Mouse (Mus musculus): ENCODE data around the gene Znrf4. TPM values are rescaled to one million over a fixed set of nuclear protein-coding genes. Genes with fewer than 3 reads are reported as not detected.

Gene Znrf4
- total RNA-seq, 2 experiments from 2014 or later, result not detected

DNA sequence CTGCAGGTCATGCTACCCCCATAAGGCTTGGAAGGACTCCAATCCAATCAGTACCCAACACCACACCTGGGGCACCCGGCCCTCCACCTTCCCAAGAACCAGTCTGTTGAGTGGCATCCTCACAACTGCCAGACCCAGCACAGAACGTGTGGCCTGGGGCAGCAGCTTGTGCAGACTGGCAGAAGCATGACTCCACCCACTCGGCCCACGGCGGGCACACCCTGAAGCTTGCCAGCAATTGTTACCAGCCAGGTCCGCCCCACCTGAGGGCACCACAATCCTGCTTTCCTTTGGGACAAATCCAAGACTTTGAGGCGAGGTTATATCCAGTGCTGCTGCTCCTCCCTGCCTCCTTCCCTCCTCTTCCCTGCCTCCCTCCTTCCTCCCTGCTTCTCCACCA lies 47.4 kb downstream of the Znrf4 start:
- DNase-seq, result no peak

DNA sequence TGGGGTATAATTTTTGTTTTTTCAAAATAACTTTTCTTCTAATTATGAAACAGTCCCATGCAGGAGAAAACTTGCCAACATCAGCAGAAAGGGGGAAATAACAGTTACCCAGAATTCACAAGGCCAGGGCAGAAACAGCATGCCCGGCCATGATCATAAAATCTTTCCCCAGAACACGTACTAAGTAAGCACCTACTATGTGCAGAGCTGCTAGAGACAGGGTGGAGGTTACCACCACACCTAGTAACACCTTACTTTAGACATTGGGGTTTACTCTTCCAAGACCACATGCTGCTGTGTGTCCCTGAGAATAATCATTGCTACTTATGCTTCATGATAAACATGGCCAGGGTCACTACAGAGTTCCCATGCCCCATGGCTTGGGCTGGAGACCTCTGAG lies 47.9 kb downstream of the Znrf4 start:
- DNase-seq, result no peak

DNA sequence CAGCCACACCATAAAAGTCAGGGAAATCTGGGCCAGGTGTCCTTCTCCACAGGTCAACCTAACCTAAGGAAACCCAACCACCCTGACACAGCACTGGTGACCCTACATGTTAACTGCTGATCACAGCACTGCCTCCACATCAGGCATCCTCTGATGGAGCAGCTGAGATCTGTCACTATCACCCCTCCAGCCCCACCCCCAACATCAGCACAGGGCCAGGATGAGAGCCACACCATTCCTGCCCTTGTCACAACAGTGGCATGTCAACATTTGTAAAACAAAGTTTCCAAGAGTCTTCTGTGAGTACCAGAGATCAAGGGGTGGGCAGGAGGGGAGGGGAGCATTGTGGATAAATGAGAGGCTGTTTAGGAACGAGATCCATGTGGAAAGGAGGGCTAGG lies 48.7 kb downstream of the Znrf4 start:
- DNase-seq, result no peak

DNA sequence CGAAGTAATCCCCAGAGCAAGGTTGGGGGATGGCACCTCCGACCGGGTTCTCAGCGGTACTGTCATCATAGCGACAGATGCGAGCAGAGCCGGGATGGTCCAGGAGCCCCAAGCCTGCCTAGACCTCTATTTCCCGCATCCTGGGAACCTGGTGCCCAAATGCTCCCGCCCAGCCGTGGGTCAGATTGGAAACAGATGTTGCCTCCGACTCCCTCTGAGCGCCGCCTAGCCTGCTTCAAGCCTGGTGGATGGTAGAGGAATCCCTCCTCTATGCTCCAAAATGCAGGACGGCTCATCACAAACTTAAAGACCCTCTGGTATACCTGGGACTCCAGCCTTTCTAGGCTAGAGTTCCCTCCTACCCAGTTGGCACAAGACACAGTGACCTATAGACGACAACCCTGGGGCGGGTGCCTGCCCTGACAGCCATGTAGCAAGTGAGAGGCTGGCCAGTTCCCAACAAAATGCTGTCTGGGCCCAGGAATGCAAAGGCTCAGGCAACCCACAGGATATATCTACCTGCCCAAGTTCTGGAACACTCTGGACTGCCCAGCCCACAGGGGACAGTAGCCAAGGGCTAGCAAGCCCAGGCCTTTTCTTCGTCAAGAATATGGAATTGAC lies 49.3 kb downstream of the Znrf4 start:
- no peak for DNase-seq

DNA sequence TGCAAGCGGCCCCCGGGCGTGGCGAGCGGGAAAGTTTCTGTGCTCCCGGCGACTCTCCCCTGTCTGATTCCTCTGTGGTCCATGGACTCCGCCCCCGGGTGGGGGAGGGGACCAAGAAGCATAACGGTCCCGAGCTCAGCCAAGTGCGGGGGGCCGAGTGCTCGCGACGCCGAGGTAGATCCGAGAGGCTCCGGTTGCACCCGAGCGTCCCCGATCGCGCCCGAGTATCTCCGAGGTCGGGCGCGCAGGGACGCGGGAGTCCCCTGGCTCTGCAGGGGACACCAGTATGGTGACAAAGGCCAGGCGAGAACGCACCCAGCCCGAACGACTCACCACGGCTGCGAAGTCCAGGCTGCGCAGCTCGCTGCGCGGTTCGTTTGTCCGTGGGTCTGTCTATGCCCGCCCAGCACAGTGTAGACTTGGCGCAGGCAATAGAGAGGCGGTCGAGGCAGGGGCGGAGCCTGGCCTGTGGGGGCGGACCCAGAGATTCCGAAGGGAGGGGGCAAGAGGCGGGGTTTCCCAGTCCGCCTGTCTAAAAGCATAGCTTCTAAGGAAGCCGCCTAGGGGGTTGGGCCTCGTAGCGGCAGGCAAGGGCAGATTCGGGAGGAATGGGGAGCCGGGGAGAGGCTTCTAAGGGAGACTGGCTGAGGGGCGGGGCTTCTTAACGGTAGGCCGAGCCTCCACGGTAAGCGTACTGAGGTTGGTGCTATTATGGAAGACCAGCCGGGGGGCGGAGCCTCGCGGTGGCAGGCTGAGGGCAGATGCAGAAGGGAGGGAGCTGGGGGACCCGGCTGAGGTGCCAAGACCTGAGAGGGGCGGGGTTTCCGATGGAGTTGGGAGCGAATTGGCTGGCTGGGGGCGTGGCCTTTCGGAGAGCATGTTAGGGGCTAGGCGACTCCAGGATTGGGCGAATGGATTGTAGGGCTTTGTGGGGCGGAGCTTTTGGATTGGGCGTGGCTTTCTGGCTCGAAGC lies 50.2 kb downstream of the Znrf4 start:
- peak; percentile 99 for DNase-seq

Other genes with a start within 250 kb of the Znrf4 start
- gene Ticam1, start 235.6 kb downstream of the Znrf4 start, total RNA-seq (2021), result 1 to 10 TPM; 2.8 to 3.0 TPM
- 10 to 100 TPM; 35.3 to 39.1 TPM for gene Plin3, start 219.6 kb downstream of the Znrf4 start, total RNA-seq (2021)
- gene Arrdc5, start 212.1 kb downstream of the Znrf4 start, total RNA-seq (2021), result not detected
- gene Uhrf1, start 209.1 kb downstream of the Znrf4 start, total RNA-seq (2021), result 1 to 10 TPM; 2.6 to 2.7 TPM
- gene Kdm4b, start 186.4 kb downstream of the Znrf4 start, total RNA-seq (2021), result 10 to 100 TPM; 21.5 to 22.6 TPM
- gene Ptprs, start 35.9 kb downstream of the Znrf4 start, total RNA-seq (2021), result 10 to 100 TPM; 37.7 to 39.6 TPM
- gene Gm20219, start 42.0 kb upstream of the Znrf4 start, total RNA-seq (2021), result under 1 TPM; 0.43 to 0.78 TPM
- gene Safb2, start 72.2 kb upstream of the Znrf4 start, total RNA-seq (2021), result 10 to 100 TPM; 29.7 to 35.6 TPM
- gene Safb, start 72.4 kb upstream of the Znrf4 start, total RNA-seq (2021), result 10 to 100 TPM; 36.8 to 43.8 TPM
- gene 2410015M20Rik, start 97.3 kb upstream of the Znrf4 start, total RNA-seq (2021), result 100 to 1,000 TPM; 147 to 152 TPM
- 100 to 1,000 TPM; 502 to 523 TPM for gene Rpl36, start 101.0 kb upstream of the Znrf4 start, total RNA-seq (2021)
- gene Lonp1, start 114.5 kb upstream of the Znrf4 start, total RNA-seq (2021), result 10 to 100 TPM; 53.4 to 64.4 TPM
- gene Catsperd, start 115.7 kb upstream of the Znrf4 start, total RNA-seq (2021), result not detected
- 10 to 100 TPM; 32.8 to 34.2 TPM for gene Ranbp3, start 160.9 kb upstream of the Znrf4 start, total RNA-seq (2021)
- 100 to 1,000 TPM; 459 to 461 TPM for gene Ndufa11, start 205.3 kb upstream of the Znrf4 start, total RNA-seq (2021)
- 1 to 10 TPM; 3.3 to 3.5 TPM for gene Vmac, start 205.6 kb upstream of the Znrf4 start, total RNA-seq (2021)
- gene Nrtn, start 245.1 kb upstream of the Znrf4 start, total RNA-seq (2021), result 1 to 10 TPM; 1.9 to 3.1 TPM

Data from gastrocnemius, postnatal 25 days (tissue).